Mouse (Mus musculus): ENCODE measurements at regions not wholly inside any gene's neighbourhood (a gene's known extent, or its start where the extent isn't known, plus 50 kb on each side); places are given as distances from the start of the nearest gene placed in this dataset.

DNA sequence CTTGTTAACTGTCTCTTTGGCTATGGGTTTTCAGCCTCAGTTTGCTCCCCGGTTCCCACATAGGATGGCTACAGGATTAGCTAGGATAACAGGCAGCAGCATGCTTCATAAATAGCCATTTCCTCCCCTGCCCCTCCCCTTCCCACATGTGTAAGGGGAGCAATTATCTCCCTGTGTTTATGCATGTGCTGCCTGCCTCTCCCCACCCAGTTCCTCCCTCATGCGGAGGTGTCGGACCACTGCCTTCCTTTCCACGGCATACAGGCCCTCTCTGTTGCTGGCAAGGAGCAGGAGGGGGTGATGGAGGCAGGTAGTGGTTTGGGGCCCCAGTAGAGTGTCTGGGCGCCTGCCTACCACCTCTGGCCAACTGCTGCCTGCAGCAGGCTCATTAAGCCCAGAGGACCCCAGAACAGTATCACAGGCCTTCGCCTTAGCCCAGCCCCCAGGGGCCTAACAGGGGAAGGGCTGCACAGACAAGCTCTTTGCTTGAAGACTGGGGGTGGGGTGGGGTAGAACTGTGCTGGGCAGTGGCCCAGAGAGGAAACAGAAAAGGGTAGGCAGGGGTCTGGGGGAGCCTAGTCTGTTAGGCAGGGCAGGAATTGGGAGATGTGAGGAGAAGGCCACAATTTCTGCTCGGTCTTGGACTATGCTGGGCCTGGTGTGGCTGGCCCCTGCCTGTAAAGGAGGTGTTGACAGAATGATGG lies 79.1 kb upstream of the Pja1 start:
- DNase-seq (ENCODE audit: extremely low spot score in 1 of 2, low spot score in 1 of 2) = no peak

DNA sequence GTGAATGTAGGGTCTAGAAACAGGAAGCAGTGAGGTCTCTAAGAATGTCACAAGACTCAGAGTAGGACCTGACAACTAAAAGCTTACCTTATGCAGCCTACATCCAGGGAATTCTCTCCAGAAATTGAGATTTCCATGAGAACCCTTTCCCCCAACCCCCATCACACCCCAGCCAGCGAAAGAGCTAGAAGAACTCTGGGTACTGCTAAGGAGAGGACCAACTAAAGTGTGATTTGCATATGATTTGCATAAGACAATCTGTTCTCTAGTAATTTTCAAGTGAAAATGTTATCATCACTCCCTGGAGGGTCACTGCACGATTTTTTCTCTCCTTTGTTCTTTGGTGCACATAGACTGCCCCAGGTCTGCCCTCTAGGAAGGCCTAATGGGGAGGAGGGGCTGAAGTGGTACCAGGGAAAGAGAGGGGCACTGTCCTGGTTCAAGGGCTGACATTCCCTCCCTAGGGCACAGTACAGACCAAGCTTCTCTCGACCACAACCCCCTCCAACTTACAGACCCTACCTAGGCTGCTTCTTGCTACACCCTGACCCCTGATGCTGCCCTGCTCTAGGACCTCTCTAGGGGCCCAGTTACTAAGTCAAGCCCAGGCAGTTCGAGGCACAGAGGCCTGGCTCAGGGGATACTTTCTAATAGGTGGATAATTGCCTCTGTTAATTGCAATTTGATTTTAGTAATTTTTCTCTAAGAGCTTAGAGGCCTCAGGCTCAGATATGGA lies 77.4 kb upstream of the Pja1 start:
- DNase-seq (ENCODE audit: extremely low spot score in 1 of 2, low spot score in 1 of 2) = no peak

- DNase-seq (ENCODE audit: extremely low spot score in 1 of 2, low spot score in 1 of 2) = no peak
These were observed 73.3 kb upstream of the Pja1 start for GRCm38 (mm10) chrX:99544410-99544809.

- DNase-seq (ENCODE audit: extremely low spot score in 1 of 2, low spot score in 1 of 2) = no peak
These were observed 70.8 kb upstream of the Pja1 start for GRCm38 (mm10) chrX:99541916-99542315.

GRCm38 (mm10) chrX:99540087-99540576 lies 69.1 kb upstream of the Pja1 start:
- DNase-seq (ENCODE audit: extremely low spot score in 1 of 2, low spot score in 1 of 2) = no peak

DNA sequence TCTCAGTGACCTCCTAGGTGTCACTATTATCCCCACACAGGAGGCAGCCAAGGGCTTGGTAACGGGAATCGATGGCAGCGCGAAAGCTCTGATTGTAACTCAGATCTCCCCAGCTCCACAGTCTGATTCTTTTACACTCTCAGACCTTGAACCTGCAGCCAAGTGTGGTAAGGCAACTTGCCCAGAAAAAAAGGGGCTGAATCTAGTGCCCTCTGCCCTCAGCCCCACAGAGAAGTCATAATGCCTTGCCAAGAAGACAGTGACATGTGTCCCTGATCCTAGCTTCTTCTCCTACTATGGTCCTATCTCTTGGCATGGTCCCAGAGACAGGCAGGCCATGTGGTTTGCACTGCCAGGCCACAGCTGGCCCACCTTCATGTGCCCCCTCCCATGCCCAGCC lies 68.6 kb upstream of the Pja1 start:
- DNase-seq (ENCODE audit: extremely low spot score in 1 of 2, low spot score in 1 of 2) = no peak

DNA sequence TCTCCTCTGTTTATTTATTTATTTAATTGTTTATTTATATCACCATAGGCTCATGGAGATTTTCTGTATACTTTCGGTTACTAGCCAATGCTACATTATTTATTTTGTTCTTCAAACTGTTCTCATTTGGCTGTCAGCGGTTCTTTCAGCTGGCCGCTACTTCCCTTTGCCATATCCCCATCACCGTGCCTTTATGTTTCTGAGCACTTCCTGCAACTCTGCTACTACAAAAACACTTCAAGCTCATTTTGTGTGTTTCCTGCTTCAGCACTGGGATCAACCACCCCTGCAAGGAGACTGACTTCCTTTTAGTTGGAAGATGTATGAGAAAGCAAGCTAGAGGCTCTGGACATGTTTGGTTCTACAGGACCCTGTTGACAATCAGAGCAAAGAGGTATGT lies 66.7 kb upstream of the Pja1 start:
- DNase-seq (ENCODE audit: extremely low spot score in 1 of 2, low spot score in 1 of 2) = no peak

GRCm38 (mm10) chrX:99534922-99535321 lies 63.8 kb upstream of the Pja1 start:
- DNase-seq (ENCODE audit: extremely low spot score in 1 of 2, low spot score in 1 of 2) = no peak

DNA sequence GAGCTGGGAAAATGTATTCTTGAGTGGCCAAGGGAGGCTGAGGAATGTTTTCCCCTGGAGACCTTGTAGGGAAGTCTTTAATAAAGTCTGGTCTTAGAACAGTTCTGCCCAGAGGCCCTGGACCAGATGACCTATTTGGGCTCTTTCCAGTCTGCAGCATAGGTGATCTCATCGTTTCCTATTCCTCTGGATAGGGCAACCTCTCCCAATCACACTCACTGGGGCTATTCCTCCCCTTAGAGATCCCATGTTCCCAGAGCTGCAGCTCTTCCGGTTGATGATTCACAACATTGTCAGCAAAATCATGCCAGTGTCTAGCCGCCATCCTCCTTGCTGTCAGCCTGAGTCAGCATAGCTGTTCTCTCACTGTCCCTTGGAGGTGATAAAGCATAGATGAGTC lies 60.1 kb upstream of the Pja1 start:
- DNase-seq (ENCODE audit: extremely low spot score in 1 of 2, low spot score in 1 of 2) = no peak

DNA sequence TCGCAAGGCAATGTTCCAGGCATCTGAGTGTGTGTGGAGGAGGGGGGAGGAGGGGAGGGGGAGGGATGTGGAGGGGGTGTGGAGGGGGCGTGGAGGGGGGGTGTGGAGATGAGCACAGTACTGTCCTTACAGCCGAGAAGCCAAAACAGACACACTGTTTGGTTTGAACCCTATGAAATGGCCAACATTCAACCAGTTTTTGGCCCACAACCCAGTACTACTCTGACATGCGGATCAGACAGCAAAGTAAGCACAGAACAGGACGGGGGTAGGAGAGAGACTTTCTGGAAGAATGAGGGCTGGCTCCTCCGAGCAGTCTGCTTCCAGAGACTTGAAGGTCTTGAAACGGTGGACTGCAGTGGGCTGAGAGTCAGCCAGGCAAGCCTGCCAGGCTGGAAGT lies 59.4 kb upstream of the Pja1 start:
- DNase-seq (ENCODE audit: extremely low spot score in 1 of 2, low spot score in 1 of 2) = no peak

DNA sequence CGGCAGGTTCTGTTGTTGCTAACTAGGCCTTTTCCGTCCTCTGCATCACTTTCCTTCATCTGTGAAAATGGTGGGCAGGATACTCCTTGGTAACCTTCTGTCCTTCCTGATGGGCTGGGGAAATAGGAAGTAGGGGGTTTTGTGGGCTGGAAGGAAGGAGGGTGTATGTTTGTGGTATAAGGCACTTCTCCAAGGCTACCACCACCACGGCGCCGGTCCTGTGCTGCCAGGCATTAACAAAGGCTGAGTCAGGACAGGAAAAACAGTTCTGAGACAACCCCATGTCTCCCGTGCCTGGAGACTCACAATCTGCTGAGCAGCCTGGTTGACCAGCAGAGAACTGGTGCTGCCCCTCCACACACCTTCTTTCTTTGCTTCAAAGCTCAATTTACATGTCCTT lies 52.2 kb upstream of the Pja1 start:
- no peak for DNase-seq (ENCODE audit: extremely low spot score in 1 of 2, low spot score in 1 of 2)

DNA sequence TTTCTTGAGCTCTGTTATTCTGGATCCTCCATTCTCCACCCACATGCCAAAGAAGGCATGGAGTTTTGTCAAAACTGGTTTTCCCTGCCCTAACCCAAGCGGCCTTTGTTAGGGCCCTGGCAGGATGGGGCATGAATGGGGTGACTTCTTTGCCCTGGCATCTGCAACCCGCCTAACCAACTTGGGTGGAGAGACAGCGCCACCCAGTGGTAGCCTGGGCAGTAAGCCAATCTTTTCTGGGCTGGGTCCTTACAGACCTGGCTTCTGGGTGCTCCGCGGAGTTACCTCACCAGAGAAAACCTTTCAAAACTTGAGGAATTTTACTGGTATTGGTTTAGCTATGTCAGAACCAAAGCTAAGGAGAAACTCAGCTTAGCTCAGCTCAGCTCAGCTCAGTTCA lies 51.8 kb upstream of the Pja1 start:
- DNase-seq (ENCODE audit: extremely low spot score in 1 of 2, low spot score in 1 of 2) = peak; percentile 55 to 79

GRCm38 (mm10) chrX:99522289-99522688 lies 51.2 kb upstream of the Pja1 start:
- DNase-seq (ENCODE audit: extremely low spot score in 1 of 2, low spot score in 1 of 2) = no peak

GRCm38 (mm10) chrX:99521866-99522265 lies 50.8 kb upstream of the Pja1 start:
- no peak for DNase-seq (ENCODE audit: extremely low spot score in 1 of 2, low spot score in 1 of 2)
